Mouse (Mus musculus): ENCODE results near the gene Cd3d. TPM values are rescaled to one million over a fixed set of nuclear protein-coding genes. Genes with fewer than 3 reads are reported as not detected.

Cd3d gene
- total and polyA plus RNA-seq, 2 experiments = 0.09 to 0.37 TPM

DNA sequence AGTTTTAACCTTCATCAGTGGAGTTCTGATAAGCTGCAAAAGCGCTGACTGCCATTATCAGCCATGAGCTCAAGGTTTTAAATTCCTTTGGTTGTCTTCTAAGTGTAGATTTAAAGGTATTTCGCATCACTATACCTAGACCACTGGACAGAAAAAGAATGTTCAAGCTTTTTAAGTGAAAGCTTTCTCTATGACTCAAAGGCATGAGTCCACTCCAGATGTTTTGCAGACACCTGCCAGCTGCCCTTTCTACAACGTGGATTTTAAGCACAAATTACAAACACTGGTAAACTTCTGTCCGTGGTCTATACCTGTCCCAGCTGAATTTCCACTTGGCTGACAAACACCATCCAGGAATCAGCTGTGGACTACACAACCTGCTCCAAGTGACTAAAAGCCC, 13.4 kb downstream of the Cd3d start:
- DNase-seq (ENCODE audit: extremely low read depth, low read depth, low spot score) = no peak
- no peaks in the 10 kb centered on the region for H3K36me3 ChIP-seq (ENCODE audit: control insufficient read depth, insufficient read depth, low read length)
- no peaks in the 10 kb centered on the region for H3K79me2 ChIP-seq (ENCODE audit: control insufficient read depth, insufficient read depth, low read length)
- H3K4me3 ChIP-seq (ENCODE audit: insufficient read depth, low read depth, low read length) = no peak overlapping the region
- TF ChIP-seq CTCF (IDR thresholded peaks at IDR 0.05; ENCODE audit: low read depth, low read length) (no peak), POLR2A (IDR thresholded peaks at IDR 0.05; ENCODE audit: extremely low read depth, insufficient read depth, low read length) (no peak)
- no peaks in the 10 kb centered on the region for H3K27me3 ChIP-seq (ENCODE audit: control insufficient read depth, insufficient read depth, low read length)
- 69% methylated on average over 4 of the region's 4 CpGs for WGBS
- no peak overlapping the region for H3K9ac ChIP-seq (ENCODE audit: low read depth, low read length)
- no peak overlapping the region for H3K27ac ChIP-seq (replicated peaks; ENCODE audit: insufficient read depth, low read depth, low read length)
- no peaks in the 10 kb centered on the region for H3K4me1 ChIP-seq (ENCODE audit: control insufficient read depth, insufficient read depth, low read length)

DNA sequence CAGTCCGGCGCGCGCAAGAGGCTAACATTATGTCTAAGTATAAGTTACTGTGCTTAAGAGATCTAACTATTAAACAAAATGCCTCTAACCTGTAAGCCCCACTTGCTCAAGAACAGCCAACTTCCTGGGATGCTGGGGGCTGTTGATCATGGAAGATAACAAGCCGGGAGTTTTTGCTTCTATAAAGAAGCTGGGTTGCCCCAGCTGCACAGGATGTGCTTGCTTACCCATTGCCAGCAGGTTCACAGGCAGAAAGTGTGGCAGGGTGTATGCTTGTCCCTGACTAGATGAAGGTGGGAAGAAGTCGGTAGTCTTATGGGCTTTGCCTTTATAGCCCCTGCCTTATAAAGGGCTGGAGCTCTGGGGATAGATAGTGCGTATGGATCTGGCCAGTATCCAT, 15.0 kb downstream of the Cd3d start:
- Histone ChIP-seq H3K4me3 (ENCODE audit: insufficient read depth, low read depth, low read length) (no peak overlapping the region), H3K27ac (replicated peaks; ENCODE audit: insufficient read depth, low read depth, low read length) (no peak overlapping the region), H3K4me1 (ENCODE audit: control insufficient read depth, insufficient read depth, low read length) (no peaks in the 10 kb centered on the region), H3K36me3 (ENCODE audit: control insufficient read depth, insufficient read depth, low read length) (no peaks in the 10 kb centered on the region), H3K79me2 (ENCODE audit: control insufficient read depth, insufficient read depth, low read length) (no peaks in the 10 kb centered on the region), H3K9ac (ENCODE audit: low read depth, low read length) (no peak overlapping the region), H3K27me3 (ENCODE audit: control insufficient read depth, insufficient read depth, low read length) (no peaks in the 10 kb centered on the region)
- 94% methylated on average over 7 of the region's 7 CpGs for WGBS
- no peak for DNase-seq (ENCODE audit: extremely low read depth, low read depth, low spot score)
- TF ChIP-seq POLR2A (IDR thresholded peaks at IDR 0.05; ENCODE audit: extremely low read depth, insufficient read depth, low read length) (no peak), CTCF (IDR thresholded peaks at IDR 0.05; ENCODE audit: low read depth, low read length) (no peak)

DNA sequence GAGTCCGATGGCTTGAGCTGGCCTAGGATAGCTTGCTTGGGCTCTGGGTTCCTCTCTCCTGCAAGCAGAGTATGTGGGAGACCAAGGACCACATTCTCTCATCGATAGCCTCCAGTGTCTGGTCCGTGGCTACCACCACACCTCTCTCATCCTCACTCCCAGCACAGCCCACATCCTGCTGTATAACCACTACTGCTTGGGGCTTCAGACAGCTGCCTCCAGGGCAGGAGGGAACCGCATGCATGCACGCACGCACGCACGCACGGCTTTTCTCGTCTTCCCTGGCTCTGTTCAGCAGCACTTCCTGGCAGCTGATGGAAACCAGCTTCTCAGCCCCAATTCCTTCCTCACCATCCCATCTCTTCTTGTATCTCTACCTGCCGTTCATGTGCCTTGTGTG, 16.6 kb downstream of the Cd3d start:
- TF ChIP-seq POLR2A (IDR thresholded peaks at IDR 0.05; ENCODE audit: extremely low read depth, insufficient read depth, low read length) (no peak), CTCF (IDR thresholded peaks at IDR 0.05; ENCODE audit: low read depth, low read length) (no peak)
- Histone ChIP-seq H3K27me3 (ENCODE audit: control insufficient read depth, insufficient read depth, low read length) (no peaks in the 10 kb centered on the region), H3K4me1 (ENCODE audit: control insufficient read depth, insufficient read depth, low read length) (no peaks in the 10 kb centered on the region), H3K36me3 (ENCODE audit: control insufficient read depth, insufficient read depth, low read length) (no peaks in the 10 kb centered on the region), H3K79me2 (ENCODE audit: control insufficient read depth, insufficient read depth, low read length) (no peaks in the 10 kb centered on the region), H3K27ac (replicated peaks; ENCODE audit: insufficient read depth, low read depth, low read length) (no peak overlapping the region), H3K4me3 (ENCODE audit: insufficient read depth, low read depth, low read length) (no peak overlapping the region), H3K9ac (ENCODE audit: low read depth, low read length) (no peak overlapping the region)
- no peak for DNase-seq (ENCODE audit: extremely low read depth, low read depth, low spot score)
- WGBS = 76% methylated on average over 11 of the region's 11 CpGs

DNA sequence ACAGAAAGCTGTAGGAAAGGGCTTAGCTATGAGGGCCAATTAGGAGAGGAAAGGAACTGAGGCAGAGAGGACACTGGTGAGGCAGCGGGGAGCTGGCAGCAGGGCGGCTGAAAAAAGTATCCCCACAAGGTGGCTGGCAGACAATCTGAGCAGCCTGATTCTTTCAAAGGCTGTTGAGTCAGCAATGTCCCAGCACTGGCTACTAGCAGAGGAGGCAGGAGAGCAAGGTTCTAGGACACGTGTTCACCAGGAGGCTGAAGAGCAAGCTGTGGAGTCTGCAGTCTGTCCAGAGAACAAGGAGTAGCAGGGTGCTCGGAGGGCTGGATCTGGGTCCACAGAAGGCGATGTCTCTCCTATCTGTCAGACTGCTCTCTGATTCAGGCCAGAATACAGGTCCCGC, 17.6 kb downstream of the Cd3d start:
- WGBS = 65% methylated on average over 6 of the region's 6 CpGs

DNA sequence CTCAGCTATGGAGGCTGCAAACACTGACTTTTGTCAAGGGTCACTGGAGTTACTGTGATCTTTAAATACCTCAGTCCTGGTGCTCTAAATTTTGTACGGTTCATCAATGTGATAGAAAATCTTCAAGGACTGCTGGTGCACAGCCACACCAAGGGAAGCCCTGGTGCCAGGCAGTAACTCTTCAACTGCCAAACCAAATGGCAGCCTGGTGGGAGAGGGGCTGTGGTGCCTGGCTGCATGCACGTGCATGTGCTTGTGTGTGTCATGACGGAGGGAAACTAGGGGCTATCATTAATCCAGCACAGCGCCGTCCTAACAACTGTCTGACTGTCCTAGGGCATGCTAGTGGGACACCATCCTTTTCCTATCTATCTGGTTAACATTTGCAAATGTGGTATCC, 18.2 kb downstream of the Cd3d start:
- Histone ChIP-seq H3K36me3 (ENCODE audit: control insufficient read depth, insufficient read depth, low read length) (no peaks in the 10 kb centered on the region), H3K27ac (replicated peaks; ENCODE audit: insufficient read depth, low read depth, low read length) (no peak overlapping the region), H3K9ac (ENCODE audit: low read depth, low read length) (no peak overlapping the region), H3K27me3 (ENCODE audit: control insufficient read depth, insufficient read depth, low read length) (no peaks in the 10 kb centered on the region), H3K4me1 (ENCODE audit: control insufficient read depth, insufficient read depth, low read length) (no peaks in the 10 kb centered on the region), H3K79me2 (ENCODE audit: control insufficient read depth, insufficient read depth, low read length) (no peaks in the 10 kb centered on the region), H3K4me3 (ENCODE audit: insufficient read depth, low read depth, low read length) (no peak overlapping the region)
- TF ChIP-seq POLR2A (IDR thresholded peaks at IDR 0.05; ENCODE audit: extremely low read depth, insufficient read depth, low read length) (no peak), CTCF (IDR thresholded peaks at IDR 0.05; ENCODE audit: low read depth, low read length) (no peak)
- no peak for DNase-seq (ENCODE audit: extremely low read depth, low read depth, low spot score)
- 82% methylated on average over 5 of the region's 5 CpGs for WGBS

More for the DNA sequence above, 17.6 kb downstream of the Cd3d start:
- peak; percentile 6 for DNase-seq (ENCODE audit: extremely low read depth, low read depth, low spot score)
- Histone ChIP-seq H3K9ac (ENCODE audit: low read depth, low read length) (no peak overlapping the region), H3K4me3 (ENCODE audit: insufficient read depth, low read depth, low read length) (no peak overlapping the region), H3K4me1 (ENCODE audit: control insufficient read depth, insufficient read depth, low read length) (no peaks in the 10 kb centered on the region), H3K27me3 (ENCODE audit: control insufficient read depth, insufficient read depth, low read length) (no peaks in the 10 kb centered on the region), H3K79me2 (ENCODE audit: control insufficient read depth, insufficient read depth, low read length) (no peaks in the 10 kb centered on the region), H3K27ac (replicated peaks; ENCODE audit: insufficient read depth, low read depth, low read length) (no peak overlapping the region), H3K36me3 (ENCODE audit: control insufficient read depth, insufficient read depth, low read length) (no peaks in the 10 kb centered on the region)
- TF ChIP-seq CTCF (IDR thresholded peaks at IDR 0.05; ENCODE audit: low read depth, low read length) = no peak
- no peak for TF ChIP-seq POLR2A (IDR thresholded peaks at IDR 0.05; ENCODE audit: extremely low read depth, insufficient read depth, low read length)

DNA sequence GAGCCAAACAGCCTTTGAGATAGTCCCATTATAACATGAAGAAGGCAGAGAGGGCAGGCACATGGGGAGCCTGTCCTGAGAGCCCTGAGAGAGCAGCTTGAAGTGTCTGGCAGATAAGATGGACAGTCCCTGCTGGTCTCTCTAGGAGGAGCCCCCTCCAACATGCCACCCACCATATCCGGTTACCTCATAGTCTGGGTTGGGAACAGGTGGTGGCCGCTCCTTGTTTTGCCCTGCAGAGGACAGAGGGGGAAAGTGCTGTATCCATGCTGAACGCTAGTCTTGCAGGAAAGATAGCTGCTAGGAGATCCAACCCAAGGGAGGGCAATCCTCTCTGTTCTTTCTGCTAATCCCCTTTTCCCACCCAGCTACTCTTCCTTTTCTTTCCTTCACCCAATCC, 18.7 kb downstream of the Cd3d start:
- WGBS = 69% methylated on average over 3 of the region's 3 CpGs
- Histone ChIP-seq H3K79me2 (ENCODE audit: control insufficient read depth, insufficient read depth, low read length) (no peaks in the 10 kb centered on the region), H3K4me1 (ENCODE audit: control insufficient read depth, insufficient read depth, low read length) (no peaks in the 10 kb centered on the region), H3K9ac (ENCODE audit: low read depth, low read length) (no peak overlapping the region), H3K4me3 (ENCODE audit: insufficient read depth, low read depth, low read length) (no peak overlapping the region), H3K36me3 (ENCODE audit: control insufficient read depth, insufficient read depth, low read length) (no peaks in the 10 kb centered on the region), H3K27ac (replicated peaks; ENCODE audit: insufficient read depth, low read depth, low read length) (no peak overlapping the region), H3K27me3 (ENCODE audit: control insufficient read depth, insufficient read depth, low read length) (no peaks in the 10 kb centered on the region)
- TF ChIP-seq POLR2A (IDR thresholded peaks at IDR 0.05; ENCODE audit: extremely low read depth, insufficient read depth, low read length) (no peak), CTCF (IDR thresholded peaks at IDR 0.05; ENCODE audit: low read depth, low read length) (no peak)
- no peak for DNase-seq (ENCODE audit: extremely low read depth, low read depth, low spot score)
